Mouse (Mus musculus): ENCODE results near the gene Cntrl. TPM values are rescaled to one million over a fixed set of nuclear protein-coding genes. Genes with fewer than 3 reads are reported as not detected.

Gene Cntrl
- polyA plus RNA-seq, 1 experiment from 2014 or later: 20.9 TPM

- Histone ChIP-seq H3K9ac (no peak overlapping the region), H3K4me3 (replicated peaks) (no peak overlapping the region), H3K36me3 (peaks cover 20% of the 10 kb centered on the region; the same call in 1 of the 2 replicates), H3K4me1 (no peaks in the 10 kb centered on the region), H3K9me3 (no peaks in the 10 kb centered on the region), H3K4me2 (no peak overlapping the region), H3K27me3 (replicated peaks) (no peaks in the 10 kb centered on the region), H3K27ac (no peak overlapping the region)
- ATAC-seq (ENCODE audit: insufficient read depth, low FRiP score, low read depth): no peak
- 84% methylated on average over 6 of the region's 6 CpGs for WGBS
These were observed 73.9 kb downstream of the Cntrl start for GRCm38 (mm10) chr2:35183115-35183673.

DNA sequence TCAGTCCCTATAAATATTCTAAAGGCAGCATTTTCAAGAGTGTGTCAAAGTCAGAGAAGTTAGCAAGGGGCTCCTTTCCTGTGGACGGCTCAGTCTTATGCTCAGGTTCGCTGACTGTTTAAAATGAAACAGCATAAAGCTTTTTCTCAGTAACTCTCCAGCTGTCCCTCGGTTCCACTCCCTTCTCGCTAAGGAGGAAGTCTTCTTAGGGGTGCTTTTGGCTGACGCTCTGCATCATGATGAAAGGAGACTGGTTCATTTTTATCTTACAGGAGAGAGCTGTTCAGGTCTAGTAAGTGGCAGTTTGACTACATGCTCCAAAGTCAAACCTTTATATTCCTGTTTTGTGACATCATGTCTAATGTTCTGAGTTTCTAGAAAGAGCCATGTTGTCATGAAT lies 79.6 kb downstream of the Cntrl start:
- no peak for ATAC-seq (ENCODE audit: insufficient read depth, low FRiP score, low read depth)
- Histone ChIP-seq H3K4me3 (replicated peaks) (no peak overlapping the region), H3K27ac (no peak overlapping the region), H3K4me2 (no peak overlapping the region), H3K4me1 (no peaks in the 10 kb centered on the region), H3K9ac (no peak overlapping the region), H3K36me3 (peaks cover 7% of the 10 kb centered on the region; the same call in 1 of the 2 replicates), H3K27me3 (replicated peaks) (no peaks in the 10 kb centered on the region), H3K9me3 (no peaks in the 10 kb centered on the region)
- WGBS: 83% methylated on average over 5 of the region's 5 CpGs

DNA sequence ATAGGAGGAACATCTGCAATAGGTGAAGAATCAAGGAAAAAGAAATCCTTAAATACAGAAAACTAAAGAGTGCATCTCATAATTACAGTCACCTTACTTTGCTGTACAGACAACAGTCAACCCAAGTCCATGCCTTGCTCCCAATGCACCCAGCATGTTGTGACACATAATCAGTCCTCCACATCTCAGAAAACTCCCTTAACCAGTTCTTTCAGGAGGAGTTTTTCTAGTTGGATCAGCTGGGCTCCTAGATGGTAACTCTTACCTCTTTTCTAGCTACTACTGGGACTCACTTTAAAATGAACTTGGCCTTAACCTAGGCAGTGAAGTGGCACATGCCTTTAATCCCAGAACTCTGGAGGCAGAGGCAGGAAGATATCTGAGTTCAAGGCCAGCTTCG lies 84.7 kb downstream of the Cntrl start:
- 72% methylated on average over 1 of the region's 1 CpGs for WGBS
- no peak for ATAC-seq (ENCODE audit: insufficient read depth, low FRiP score, low read depth)
- no peaks in the 10 kb centered on the region; the same call in 1 of the 2 replicates for H3K4me1 ChIP-seq
- no peak overlapping the region for H3K4me2 ChIP-seq
- H3K9ac ChIP-seq: no peak overlapping the region
- H3K27ac ChIP-seq: no peak overlapping the region
- H3K9me3 ChIP-seq: no peaks in the 10 kb centered on the region
- no peak overlapping the region for H3K4me3 ChIP-seq (replicated peaks)
- peaks cover 4% of the 10 kb centered on the region; the same call in 1 of the 2 replicates for H3K36me3 ChIP-seq
- no peaks in the 10 kb centered on the region for H3K27me3 ChIP-seq (replicated peaks)

DNA sequence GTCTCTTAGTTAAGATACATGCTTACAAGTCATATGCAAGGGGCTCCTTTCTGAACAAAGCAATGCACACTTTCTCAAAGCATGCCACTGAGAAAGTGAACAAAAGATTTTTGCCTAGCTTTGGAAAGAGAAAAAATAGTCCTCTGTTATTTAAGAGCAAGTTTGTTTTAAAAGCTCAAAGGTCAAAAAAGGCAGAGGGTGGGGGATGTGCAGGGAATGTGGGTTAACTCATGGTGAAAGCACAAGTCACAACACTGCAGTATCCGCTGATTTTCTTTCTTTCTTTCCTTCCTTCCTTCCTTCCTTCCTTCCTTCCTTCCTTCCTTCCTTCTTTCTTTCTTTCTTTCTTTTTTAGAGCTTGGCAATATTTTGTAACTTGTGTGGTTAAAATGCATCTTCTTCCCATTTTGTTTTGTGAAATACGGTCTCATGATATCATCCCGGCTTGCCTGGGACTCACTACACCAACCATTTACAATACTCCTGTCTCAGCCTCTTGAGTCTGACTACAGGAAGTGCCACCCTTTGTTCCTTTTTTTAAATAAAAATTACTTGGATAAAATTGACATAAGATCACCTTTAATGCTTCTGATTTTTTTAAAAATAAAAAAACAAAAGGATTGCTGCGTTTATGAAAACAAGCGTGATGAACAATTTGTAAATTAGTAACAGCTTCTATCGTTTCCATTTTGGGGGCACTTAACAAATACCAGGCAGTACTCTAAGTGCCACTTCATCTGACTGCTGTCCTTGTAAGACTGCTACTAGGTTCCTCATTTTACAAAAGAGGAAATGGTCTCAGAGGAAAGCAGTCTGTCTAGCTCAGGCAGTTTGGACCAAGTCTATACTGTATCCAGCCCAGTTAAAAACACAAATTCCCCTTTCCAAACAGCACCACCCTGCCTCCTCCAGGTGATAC lies 86.6 kb downstream of the Cntrl start:
- H3K27me3 ChIP-seq (replicated peaks): no peaks in the 10 kb centered on the region
- 62% methylated on average over 6 of the region's 6 CpGs for WGBS
- ATAC-seq (ENCODE audit: insufficient read depth, low FRiP score, low read depth): no peak
- H3K4me2 ChIP-seq: no peak overlapping the region
- H3K9ac ChIP-seq: no peak overlapping the region
- peaks cover 6% of the 10 kb centered on the region; the same call in 1 of the 2 replicates for H3K4me1 ChIP-seq
- 0 out of 2 replicates have a peak overlapping the region, but pooled peaks have one; percentile 16 for H3K27ac ChIP-seq
- H3K36me3 ChIP-seq: no peaks in the 10 kb centered on the region
- no peak overlapping the region for H3K4me3 ChIP-seq (replicated peaks)
- H3K9me3 ChIP-seq: no peaks in the 10 kb centered on the region

GRCm38 (mm10) chr2:35199541-35199940 lies 90.2 kb downstream of the Cntrl start:
- H3K27me3 ChIP-seq (replicated peaks): no peaks in the 10 kb centered on the region
- H3K9me3 ChIP-seq: no peaks in the 10 kb centered on the region
- H3K4me1 ChIP-seq: peaks cover 6% of the 10 kb centered on the region; the same call in 1 of the 2 replicates
- peak overlapping the region; percentile 81 for H3K4me2 ChIP-seq
- 3% methylated on average over 5 of the region's 5 CpGs for WGBS
- H3K4me3 ChIP-seq (replicated peaks): peak overlapping the region; percentile 96
- peak overlapping the region; percentile 96; the same call in 1 of the 2 replicates for H3K9ac ChIP-seq
- H3K27ac ChIP-seq: peak overlapping the region; percentile 98; the same call in 1 of the 2 replicates
- H3K36me3 ChIP-seq: no peaks in the 10 kb centered on the region
- no peak for ATAC-seq (ENCODE audit: insufficient read depth, low FRiP score, low read depth)

DNA sequence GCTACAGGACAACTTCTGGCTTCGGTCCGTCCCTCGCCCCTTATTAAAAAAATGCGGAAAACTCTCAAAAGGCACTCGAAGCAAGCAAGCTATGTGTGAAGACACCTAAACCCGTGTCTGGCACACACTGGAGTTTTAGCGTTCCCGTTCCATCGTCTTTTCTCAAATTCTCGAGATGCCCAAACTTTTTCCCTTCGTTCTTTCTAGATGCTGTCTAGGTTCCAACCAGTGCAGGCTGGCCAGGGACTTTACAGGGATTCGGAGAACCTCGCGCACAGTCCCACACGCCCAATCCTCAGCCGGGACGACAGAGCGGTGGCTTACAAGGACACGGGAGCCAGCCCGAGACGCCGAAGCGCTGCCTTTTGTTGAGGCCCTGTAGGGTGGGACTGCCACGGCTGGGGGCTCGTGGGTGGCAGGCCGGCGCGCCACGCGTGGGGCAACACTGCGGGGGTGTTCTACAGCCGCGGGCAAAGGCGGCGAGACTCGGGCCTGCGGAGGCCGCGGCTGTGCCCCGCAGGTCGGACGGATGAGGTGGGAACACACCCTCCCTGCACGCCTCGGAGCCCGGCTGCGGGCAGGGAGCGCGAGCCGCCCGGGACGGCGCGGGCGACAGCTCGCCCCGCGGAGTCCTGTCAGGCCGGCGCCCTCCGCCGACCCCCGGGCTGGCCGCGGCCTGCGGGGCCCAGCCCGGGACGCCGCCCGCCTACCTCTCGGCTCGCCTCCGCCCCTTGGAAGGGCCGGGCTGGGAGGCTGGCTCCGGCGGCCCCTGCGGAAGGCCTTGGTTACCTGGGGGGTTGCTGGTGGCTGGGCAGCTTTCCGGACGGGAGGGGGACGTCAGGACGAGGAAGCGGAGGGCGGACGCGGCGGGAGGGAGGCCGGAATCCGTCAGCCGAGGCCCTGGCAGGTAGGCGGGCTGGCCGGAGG lies 90.9 kb downstream of the Cntrl start:
- Histone ChIP-seq H3K4me2 (peak overlapping the region; percentile 81), H3K4me1 (peaks cover 6% of the 10 kb centered on the region; the same call in 1 of the 2 replicates), H3K27ac (peak overlapping the region; percentile 98), H3K4me3 (replicated peaks) (peak overlapping the region; percentile 96), H3K9me3 (no peaks in the 10 kb centered on the region), H3K36me3 (no peaks in the 10 kb centered on the region), H3K27me3 (replicated peaks) (no peaks in the 10 kb centered on the region), H3K9ac (peak overlapping the region; percentile 96)
- WGBS: under 1% methylated on average over 80 of the region's 90 CpGs
- ATAC-seq (ENCODE audit: insufficient read depth, low FRiP score, low read depth): peak; percentile 76

DNA sequence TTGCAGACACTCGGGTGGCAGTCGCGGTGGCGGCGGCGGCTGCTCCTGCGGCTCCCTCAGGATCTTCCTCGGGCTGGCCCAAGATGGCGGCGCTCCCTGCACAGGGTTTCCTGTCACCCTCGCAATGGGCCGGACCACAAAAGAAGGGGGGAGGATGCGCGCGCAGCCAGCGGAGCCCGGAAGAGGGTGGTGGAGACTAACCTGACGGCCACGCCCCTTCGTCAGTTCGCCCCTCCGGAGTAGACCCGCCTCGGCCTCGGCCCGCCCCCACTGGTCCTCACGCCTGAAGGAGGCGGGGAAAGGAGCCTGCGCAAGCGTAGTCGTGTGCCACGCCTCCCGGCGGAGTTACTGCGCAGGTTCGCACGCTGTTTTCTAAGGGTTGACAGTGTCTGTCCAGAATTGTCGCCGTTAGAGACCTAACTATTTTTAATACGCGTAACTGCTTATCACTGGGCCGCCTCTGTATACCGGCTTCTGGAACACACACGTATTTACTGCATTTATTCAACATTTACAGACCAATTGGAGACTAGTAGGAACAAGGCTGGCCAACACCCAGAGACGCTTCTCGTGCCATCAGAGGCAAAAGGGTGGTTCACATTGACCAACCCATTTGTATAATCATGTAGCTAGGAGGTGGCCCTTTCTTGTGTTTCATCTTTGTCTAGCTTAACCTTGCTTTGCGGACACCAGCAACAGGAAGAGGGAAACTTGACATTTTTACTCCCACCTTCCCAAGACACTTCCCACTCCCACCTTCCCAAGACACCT lies 91.8 kb downstream of the Cntrl start, which contains the start of gene Rab14:
Gene Rab14 (minus strand): TSS at position 223 of the 771 bp plus-strand sequence.
- H3K4me2 ChIP-seq: peak within 1 kb of the TSS; percentile 81
- H3K36me3 ChIP-seq: no peaks in the 10 kb centered on the region
- H3K27ac ChIP-seq: peak within 1 kb of the TSS; percentile 98
- H3K4me1 ChIP-seq: peaks cover 6% of the 10 kb centered on the region; the same call in 1 of the 2 replicates
- H3K27me3 ChIP-seq (replicated peaks): no peaks in the 10 kb centered on the region
- peak within 1 kb of the TSS; percentile 96 for H3K4me3 ChIP-seq (replicated peaks)
- peak within 1 kb of the TSS; percentile 96 for H3K9ac ChIP-seq
- under 1% methylated on average over 46 of the region's 47 CpGs for WGBS
- H3K9me3 ChIP-seq: no peaks in the 10 kb centered on the region
- ATAC-seq (ENCODE audit: insufficient read depth, low FRiP score, low read depth): peak; percentile 97

GRCm38 (mm10) chr2:35203729-35204128 lies 94.4 kb downstream of the Cntrl start:
- no peak overlapping the region for H3K4me2 ChIP-seq
- no peak for ATAC-seq (ENCODE audit: insufficient read depth, low FRiP score, low read depth)
- H3K4me1 ChIP-seq: peaks cover 6% of the 10 kb centered on the region; the same call in 1 of the 2 replicates

DNA sequence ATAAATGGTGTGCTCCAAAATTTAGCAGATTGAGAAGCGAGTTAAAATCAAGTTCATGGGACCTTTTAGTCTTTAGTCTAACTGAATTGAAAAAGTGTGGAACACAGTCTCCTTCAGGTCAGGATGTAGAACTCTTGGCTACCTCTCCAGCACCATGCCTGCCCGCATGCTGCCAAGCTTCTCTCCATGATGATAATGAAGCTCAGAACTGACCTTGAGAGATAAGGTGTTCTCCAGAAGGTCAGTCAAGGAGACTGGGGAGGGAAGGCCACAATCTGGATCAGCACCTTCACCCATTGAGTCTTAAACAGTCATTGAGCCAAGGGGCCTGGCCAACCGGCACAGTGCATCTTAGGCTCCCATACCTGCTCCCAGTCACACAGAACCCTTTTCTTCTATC lies 97.5 kb downstream of the Cntrl start:
- 82% methylated on average over 3 of the region's 3 CpGs for WGBS
- H3K36me3 ChIP-seq: no peaks in the 10 kb centered on the region
- ATAC-seq (ENCODE audit: insufficient read depth, low FRiP score, low read depth): no peak
- no peaks in the 10 kb centered on the region for H3K27me3 ChIP-seq (replicated peaks)
- H3K4me3 ChIP-seq (replicated peaks): no peak overlapping the region
- no peak overlapping the region for H3K27ac ChIP-seq
- no peak overlapping the region for H3K9ac ChIP-seq
- no peaks in the 10 kb centered on the region for H3K9me3 ChIP-seq
- no peaks in the 10 kb centered on the region for H3K4me1 ChIP-seq
- H3K4me2 ChIP-seq: no peak overlapping the region

More at GRCm38 (mm10) chr2:35203729-35204128, 94.4 kb downstream of the Cntrl start:
- H3K27me3 ChIP-seq (replicated peaks): no peaks in the 10 kb centered on the region
- no peak overlapping the region for H3K4me3 ChIP-seq (replicated peaks)
- no peaks in the 10 kb centered on the region for H3K9me3 ChIP-seq
- no peaks in the 10 kb centered on the region for H3K36me3 ChIP-seq
- no peak overlapping the region for H3K9ac ChIP-seq
- no peak overlapping the region for H3K27ac ChIP-seq

GRCm38 (mm10) chr2:35208054-35208453 lies 98.8 kb downstream of the Cntrl start:
- WGBS: 70% methylated on average over 3 of the region's 3 CpGs
- ATAC-seq (ENCODE audit: insufficient read depth, low FRiP score, low read depth): no peak

More at GRCm38 (mm10) chr2:35208054-35208453, 98.8 kb downstream of the Cntrl start:
- H3K9ac ChIP-seq: no peak overlapping the region
- H3K4me3 ChIP-seq (replicated peaks): no peak overlapping the region
- no peaks in the 10 kb centered on the region for H3K27me3 ChIP-seq (replicated peaks)
- no peak overlapping the region for H3K4me2 ChIP-seq
- H3K36me3 ChIP-seq: no peaks in the 10 kb centered on the region
- no peaks in the 10 kb centered on the region for H3K9me3 ChIP-seq
- no peak overlapping the region for H3K27ac ChIP-seq
- H3K4me1 ChIP-seq: no peaks in the 10 kb centered on the region

All from stomach, embryonic 15.5 days (tissue).